Mouse (Mus musculus) gastrocnemius, postnatal 4 days (tissue): ENCODE results near the gene Clasp1. TPM values are rescaled to one million over a fixed set of nuclear protein-coding genes. Genes with fewer than 3 reads are reported as not detected.

ENCODE experiments used
- DNase-seq, 2 experiments: peaks; one replicate each; pipeline ENCODE4 v3.0.0; 2021 to 2022; ENCODE audit warnings: low spot score in 2 of 2, mixed read lengths in 2 of 2
- total RNA-seq, 2 experiments: library from RNA; stranded (reverse); gene quantifications; 2 replicates each; pipeline ENCODE4 v1.2.3; 2021

Gene Clasp1
- total RNA-seq, 2 experiments from 2014 or later, result 116 to 132 TPM

- DNase-seq, result no peak
Measured at GRCm38 (mm10) chr1:118402556-118402955, 13.7 kb downstream of the Clasp1 start.

DNA sequence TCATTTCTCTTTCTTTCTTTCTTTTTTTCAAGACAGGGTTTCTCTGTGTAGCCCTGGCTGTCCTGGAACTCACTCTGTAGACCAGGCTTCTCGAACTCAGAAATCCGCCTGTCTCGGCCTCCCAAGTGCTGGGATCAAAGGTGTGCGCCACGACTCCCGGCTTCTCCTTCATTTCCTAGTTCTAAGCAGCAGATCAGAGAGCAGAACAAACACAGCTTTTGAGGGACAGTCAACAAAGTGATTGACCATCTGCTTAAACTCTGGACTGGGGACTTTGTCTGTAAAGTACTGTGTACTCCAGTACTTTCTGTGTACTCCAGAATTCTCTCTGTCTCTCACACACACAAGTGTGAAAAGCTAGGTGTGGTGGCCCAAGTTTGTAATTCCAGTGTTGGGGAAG lies 14.1 kb downstream of the Clasp1 start:
- DNase-seq, result no peak

- no peak for DNase-seq
Measured at GRCm38 (mm10) chr1:118403440-118403839, 14.6 kb downstream of the Clasp1 start.

DNA sequence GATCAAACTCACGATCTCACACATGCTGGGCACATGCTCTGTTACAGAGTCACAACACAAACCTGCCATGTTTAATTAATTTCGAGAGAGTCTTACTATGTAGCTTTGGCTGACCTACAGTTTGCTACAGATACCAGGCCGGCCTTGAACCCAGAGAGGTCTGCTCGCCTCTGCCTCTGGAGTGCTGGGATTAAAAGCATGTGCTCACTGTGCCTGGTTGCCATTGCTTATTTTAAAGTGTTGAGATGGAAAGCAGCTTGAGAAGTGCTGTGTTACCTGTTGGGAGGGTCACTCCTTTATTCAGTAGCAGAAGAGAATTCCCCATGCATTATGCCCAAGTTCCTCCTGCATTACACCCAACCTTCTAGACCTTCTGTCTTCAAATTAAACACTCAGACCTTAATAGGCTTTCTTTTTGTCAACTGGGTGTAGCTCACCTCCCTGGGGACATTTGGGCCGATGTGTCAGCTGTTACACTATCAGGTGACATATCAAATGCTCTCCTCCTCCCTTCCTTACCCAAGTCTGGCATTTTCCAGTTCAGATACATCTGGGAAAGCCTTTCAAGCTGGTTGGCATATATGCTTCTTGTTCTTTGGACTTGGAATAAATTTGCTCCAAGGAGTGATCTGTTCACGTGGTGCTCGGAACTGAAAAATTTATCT lies 18.9 kb downstream of the Clasp1 start:
- DNase-seq, result no peak

DNA sequence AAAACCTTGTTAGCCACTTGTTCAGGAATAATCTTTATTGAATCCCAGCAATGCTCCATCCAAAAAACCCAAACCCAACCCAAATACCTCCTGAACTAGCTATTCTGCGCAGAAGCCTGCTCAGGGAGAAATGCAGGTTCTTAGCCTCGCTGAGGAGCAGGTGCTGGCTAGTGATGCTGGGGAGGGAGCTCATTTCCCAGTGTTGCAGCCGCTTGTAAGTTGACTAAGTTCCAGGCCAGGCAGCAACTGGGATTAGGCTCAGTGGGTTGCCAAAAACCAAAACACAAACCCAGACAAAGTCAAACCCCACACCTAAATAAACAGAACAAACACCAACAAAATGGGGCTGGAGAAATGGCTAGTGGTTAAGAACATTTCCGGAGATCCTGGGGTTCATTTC lies 20.4 kb downstream of the Clasp1 start:
- no peak for DNase-seq

DNA sequence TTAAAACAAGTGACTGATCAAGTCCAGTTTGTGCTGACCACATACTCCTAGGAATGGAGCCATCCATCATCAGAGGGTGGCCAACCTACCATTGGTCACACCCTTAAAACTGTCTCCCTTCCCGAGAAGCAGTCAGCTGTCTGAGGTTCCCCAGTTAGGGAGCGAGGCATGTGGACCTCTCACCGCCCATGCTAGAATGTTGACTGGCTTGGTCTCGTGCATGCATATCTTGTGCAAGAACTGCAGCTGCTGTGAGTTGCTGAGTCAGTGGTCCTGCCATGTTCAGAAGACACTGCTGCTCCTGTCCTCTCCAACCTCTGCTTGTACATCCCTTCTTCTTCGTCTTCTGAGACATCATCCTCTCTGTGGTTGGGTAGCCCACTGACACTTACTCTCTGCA lies 22.0 kb downstream of the Clasp1 start:
- DNase-seq, result no peak

DNA sequence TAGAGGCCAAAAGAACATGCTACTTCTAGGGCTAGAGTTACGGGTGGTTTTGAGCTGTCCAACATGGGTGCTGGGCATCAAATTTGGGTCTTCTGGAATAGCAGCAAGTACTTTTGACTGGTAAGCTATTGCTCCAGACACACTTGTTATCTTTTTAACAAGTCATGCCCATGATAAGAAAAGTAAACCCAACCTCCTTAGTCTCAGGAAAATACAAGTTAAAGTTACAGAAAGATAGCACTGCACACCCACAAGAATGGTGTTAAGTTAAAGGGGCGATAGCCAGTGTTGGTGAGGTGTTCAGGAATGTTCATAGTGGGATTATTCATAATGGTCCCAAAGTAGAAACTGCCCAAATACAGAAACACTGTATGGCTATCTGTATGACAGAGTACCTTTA lies 24.3 kb downstream of the Clasp1 start:
- DNase-seq, result no peak

GRCm38 (mm10) chr1:118417047-118417730 lies 28.3 kb downstream of the Clasp1 start:
- no peak for DNase-seq

GRCm38 (mm10) chr1:118419399-118419798 lies 30.5 kb downstream of the Clasp1 start:
- no peak for DNase-seq

DNA sequence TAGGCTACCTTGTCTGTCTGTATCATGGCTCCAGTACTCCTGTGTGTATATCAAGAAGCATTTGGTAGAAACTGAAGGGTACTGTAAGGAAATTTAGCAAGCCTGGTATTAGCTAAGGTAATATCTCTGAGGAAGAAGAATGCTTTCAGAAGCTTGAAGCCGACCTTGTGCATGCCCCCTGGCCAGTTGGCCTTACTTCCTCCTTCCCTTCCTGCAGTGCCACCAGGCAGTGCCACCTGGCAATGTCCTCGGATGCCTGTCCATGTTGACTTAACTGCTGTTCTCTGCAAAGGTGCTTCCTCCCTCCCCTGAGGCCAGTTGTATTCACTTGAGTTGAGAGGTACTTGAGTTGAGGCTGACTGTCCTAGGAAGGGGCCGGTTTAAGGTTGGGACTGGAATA lies 32.3 kb downstream of the Clasp1 start:
- no peak for DNase-seq

DNA sequence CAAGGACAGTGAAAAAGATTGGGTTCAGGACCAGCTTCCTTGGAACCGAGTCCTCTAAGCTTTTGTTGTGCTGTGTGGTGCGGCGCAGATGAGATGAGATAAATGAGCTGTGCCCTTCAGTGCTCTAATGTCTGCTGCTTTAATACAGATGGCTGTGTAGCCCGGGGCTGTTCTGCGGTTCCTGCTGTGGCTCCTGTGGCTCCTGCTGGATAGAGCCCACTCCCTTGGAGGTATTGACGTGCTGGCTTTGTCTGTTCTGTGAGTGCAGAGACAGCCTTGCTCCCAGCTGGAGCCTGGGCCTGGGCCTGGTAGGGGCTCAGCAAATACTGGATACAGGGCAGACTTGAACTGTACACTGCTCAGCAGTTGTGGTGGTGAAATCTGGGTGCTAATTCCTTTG lies 34.0 kb downstream of the Clasp1 start:
- DNase-seq, result no peak

DNA sequence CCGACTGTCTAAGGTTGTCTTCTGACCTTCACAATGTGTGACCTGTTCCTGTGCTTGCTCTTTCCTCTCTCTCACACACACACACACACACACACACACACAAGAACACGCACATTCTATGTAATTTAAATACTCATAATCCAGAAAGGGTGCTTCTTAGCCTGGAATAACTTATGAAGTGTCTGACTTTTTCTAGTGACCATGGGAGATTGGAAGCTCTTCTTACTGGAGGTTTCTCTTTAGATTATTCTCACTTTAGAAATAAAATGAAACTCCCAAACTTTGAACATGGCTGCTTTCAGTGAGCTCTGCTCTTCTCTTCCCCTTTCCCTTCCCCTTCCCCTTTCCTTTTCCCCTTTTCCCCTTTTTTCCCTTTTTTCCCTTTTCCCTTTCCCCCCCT lies 37.1 kb downstream of the Clasp1 start:
- no peak for DNase-seq

DNA sequence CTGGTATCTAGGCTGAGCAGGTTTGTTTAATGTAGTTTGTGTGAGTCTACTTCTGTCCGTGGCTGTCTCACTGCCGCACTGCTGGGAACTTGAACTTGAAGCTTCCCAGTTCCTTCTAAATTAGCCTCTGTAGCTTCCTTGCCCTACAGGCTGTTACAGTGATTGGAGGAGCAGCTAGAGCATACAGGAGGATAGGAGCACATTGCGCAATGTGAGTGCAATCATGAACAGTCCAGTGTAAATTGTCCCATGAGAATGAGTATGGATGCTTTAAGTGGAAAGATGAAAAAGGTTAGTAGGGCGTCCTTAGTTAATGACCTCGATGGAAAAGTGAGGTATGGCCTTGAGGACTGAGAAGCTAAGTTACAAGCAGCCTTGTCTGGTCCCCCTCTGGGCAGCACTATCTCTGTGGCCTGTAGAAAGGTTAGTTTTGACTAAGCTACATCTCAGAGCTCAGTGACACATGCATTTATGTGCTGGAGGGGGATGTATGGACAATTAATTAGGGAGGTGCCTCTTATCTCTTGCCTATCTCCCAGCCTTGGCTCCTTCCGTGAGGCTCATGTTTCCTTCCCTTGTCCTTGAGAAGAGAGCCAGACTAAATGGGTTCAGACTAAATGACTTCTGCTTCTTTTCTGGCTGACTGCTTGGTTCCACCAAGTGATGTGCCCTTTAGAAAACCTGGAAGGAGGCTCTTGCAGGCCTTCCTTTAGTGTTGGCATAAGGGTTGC lies 39.7 kb downstream of the Clasp1 start:
- no peak for DNase-seq

DNA sequence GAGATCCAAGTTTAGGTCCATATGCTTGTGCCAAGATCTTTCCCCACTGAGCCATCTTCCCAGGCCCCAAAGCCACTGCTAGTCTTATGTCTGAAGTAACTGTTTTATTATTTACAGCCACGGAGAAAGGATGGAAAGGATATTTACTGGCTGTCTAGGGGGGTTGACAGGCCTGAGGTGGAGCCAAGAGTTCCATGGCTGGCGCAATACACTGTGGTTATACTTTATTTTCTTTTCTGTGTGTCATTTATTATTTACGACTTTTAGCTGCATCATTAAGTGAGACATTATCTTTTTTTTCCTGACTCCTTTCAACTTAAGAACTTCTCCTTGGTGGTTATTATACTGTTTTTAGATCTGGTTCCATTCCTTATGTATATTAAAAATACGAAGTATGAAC lies 42.7 kb downstream of the Clasp1 start:
- DNase-seq, result no peak

- no peak for DNase-seq
Measured at GRCm38 (mm10) chr1:118435001-118435473, 46.2 kb downstream of the Clasp1 start.

- no peak for DNase-seq
Measured at GRCm38 (mm10) chr1:118437856-118438255, 49.0 kb downstream of the Clasp1 start.

GRCm38 (mm10) chr1:118438332-118438731 lies 49.5 kb downstream of the Clasp1 start:
- no peak for DNase-seq

DNA sequence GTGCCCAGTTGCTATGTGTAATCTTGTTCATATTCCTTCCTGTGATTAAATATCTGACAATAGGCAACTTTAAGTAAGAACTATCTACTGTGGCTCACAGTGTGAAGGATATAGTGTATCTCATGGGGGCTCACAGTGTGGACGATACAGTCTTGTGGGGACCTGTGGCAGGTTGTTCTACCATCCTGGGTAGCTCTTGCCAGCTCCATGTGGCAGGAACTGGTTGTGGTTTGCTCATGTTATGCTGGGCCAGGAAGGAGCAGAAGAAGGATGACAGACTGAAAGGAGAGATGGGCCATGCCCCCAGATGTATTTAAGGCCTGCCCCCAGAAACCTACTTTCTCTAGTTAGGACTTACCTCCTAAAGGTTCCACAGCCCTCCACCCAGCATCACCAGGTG lies 51.7 kb downstream of the Clasp1 start:
- no peak for DNase-seq

DNA sequence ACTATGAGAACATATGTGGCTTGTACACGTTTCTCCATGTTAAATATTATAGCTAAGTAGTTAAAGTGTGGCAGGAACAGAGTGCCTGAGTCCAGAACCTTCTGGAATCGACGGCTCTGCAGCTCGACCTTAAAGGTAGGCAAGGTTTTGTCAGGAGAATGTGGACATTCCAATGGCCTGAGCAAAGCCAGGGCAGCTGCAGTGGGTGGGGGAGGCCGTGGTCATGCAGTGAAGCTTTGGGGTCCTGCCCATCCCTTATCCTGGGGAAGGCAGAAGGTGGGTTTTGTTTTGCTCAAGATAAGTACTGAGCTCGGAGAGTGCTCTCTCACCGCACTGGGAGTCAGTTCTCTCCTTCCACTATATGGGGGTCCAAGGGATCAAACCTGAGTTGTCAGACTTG lies 55.6 kb downstream of the Clasp1 start:
- DNase-seq, result no peak

GRCm38 (mm10) chr1:118444988-118445387 lies 56.1 kb downstream of the Clasp1 start:
- DNase-seq, result no peak

DNA sequence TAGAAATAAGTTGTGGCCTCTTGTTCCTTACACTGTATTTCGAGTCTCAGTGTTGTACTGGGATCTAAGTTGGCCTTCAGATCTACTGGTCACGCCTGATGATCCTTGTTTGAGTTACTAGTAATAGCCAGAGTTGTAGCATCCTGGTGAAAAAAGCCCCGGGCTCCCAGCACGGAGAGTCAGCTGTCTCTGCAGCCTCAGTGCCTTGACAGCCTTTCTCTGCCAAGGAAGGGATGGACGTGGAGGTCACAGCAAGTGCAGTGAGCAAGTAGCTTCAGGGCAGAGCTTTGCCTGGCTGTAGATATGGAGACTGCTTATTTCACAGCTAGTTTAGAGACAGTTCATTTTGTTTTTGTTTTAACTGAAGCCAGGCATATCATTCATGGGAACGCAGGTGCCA lies 56.6 kb downstream of the Clasp1 start:
- DNase-seq, result no peak

GRCm38 (mm10) chr1:118446006-118446405 lies 57.1 kb downstream of the Clasp1 start:
- no peak for DNase-seq
